Mouse (Mus musculus): ENCODE results near the gene Fv1.

The Fv1 gene

DNA sequence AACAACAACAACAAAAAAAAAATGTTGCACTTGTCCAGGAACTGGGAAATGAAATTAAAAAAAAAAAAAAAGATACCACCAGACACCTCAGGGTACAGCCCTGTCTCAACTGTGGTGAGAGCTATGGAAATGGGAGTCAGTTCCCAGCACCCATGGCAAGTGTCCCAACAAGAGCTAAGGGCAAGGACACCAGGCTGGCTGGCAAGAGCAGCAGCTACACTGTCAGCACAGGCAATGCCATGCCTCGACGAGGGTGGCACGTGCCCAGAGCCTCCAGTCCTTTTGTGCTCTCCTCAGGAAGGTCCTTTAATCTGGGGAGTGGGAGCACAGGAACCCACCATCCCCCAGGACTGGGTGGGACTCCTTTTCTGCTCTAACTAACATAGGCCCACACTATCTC is 15.4 kb downstream of the Fv1 start:
- no peak for DNase-seq (ENCODE audit: low spot score in 2 of 2)

DNA sequence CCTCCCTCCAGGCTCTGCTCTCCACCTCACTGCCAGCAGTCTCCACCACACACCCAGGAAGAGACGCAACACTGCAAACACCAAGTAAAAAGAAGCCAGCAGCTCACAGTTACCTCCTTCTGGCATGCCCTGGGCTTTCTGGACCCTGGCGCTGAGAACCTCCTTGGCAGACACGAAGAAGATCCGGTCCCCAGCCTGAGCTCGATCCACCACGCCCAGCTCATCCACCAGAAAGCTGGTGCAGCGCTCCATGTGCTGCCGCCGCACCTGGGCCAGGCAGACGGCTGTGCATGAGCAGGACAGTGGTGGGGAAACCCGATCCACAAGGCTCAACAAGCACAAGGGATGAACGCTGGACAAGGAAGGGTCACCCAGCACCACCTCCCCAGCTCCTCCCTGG is 17.4 kb downstream of the Fv1 start:
- DNase-seq (ENCODE audit: low spot score in 2 of 2), result no peak

DNA sequence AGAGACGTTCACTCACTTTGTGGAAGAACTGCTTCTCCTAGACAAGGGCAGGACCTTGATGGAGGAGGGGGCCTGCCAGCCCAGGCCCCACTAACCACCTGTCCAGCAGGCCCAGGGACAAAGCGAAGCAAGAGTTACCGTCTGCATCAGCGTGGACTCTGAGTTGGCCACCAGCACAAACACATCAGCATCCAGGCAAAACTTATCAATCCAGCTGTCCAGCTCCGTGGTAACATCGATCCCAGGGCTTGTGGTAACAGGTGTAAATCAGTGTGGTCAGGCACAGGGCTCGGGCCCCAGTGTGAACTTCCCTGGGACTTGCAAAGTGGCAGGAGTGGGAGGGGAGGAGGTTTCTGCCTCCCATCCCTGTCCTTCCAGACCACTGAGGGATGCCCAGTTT is 18.5 kb downstream of the Fv1 start:
- DNase-seq (ENCODE audit: low spot score in 2 of 2), result no peak

DNA sequence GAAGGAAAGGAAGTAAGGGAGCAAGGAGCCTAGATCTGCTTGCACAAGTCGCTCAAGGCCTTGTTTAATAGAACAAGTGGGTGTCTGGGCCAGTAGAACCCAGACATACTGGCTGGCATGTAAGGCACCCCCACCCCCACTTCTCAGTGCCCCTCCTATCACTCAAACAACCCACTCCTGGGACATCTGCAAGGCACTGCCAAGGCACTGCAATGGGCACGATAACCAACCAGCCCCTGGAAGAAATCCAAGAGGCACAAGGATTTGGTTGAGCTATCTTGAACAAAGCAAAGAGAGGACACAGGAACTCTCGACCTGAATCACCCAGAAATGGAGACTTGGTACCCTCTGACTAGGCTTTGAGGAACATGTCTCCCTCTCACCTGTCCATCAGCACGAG is 19.5 kb downstream of the Fv1 start:
- DNase-seq (ENCODE audit: low spot score in 2 of 2), result no peak

DNA sequence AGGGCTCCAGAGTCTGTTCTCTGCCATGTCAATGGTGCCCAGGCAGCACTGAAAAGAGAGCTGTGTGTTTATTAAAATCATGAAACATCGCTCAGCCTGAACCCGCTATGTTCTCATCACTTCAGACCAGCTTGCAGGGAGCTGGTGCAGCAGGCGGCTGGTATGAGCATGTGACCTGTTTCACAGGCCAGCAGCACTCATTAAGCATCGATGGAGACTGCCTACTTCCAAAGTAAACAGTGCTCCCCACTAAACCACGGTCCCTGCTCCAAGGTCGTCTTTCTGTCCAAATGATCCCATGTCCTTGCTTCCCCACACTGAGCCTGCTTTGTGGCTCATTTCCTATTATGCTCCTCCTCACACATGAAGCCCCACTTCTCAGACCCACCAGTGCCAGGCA is 21.6 kb downstream of the Fv1 start:
- no peak for DNase-seq (ENCODE audit: low spot score in 2 of 2)

DNA sequence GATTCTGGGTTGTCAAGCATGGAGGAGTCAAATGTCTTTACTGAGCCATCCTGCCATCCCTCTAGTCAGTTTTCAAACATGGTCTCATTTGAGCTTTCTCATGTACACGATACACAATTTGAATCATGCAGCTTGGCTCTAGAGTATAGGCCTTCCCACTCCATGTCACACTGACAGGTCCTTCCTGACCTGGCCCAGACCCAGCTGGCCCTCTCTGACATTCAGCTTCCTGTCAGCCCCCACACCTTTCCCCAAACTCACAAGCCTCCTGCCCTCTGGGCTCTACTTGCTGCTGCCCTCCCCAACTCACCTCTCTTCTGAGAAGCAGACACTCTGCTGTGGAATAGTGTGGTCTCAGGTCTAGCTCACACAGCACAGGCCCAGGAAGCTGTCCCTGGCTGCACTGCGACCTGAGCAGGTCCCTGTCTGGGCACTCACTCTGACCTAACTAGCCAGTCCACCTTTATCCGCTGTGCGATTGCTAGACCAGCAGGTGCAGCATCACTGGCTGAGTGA is 27.1 kb downstream of the Fv1 start:
- no peak for DNase-seq (ENCODE audit: low spot score in 2 of 2)

DNA sequence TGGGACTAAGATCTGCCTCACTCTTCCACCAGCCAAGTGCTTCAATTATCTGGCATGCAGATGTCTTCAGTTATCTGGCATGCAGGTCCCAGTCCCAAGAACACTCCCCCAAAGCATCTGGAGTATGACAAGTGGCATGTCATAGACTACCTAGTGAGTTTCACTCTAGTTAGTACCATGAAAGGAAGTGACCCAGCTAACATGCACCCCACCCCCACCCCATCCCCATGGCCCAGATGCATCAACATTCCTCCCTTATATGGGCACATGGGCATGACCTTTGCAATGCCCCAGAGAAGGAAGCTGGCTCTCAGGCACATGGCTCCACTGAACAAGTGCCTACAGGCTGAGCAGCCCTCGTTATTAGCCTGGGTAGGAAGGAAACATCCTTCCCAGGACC is 27.6 kb downstream of the Fv1 start:
- no peak for DNase-seq (ENCODE audit: low spot score in 2 of 2)

DNA sequence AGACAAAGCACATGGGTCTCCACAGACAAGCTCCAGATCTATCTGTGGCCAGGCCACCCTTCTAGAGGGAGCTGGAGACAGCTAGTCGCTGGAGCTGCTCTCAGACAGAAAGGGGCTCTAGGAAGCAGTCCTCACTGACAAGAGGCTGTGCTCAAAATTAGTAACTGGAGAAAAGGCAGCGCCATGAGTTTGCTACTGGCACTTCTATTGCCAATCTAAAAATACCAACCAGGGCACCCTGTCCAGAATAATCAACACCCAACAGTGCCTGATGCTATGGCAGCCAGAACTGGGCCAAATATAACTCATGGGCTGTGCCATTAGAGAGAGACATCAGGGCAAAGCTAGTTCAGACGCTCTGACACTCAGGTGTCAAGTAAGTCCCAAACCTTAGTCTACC is 28.6 kb downstream of the Fv1 start:
- DNase-seq (ENCODE audit: low spot score in 2 of 2), result no peak

DNA sequence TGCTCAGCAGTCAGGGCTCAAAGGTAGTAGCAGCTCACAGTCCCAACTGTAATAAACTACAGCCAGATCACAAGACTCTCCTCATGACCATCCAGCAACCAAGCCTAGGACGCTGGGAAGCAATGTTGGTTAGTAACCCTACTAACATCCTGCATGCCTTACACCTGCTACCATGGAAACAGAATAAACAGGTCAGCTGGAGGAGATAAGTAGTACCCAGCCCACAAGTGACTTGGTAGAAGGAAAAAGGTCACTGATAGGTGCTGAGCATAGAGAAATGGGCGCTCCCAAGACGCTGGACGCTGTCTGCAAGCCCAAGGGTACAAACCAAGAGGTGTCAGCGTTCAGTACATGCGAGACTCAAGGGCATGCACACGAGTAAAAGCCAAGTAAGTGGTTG is 31.7 kb downstream of the Fv1 start:
- DNase-seq (ENCODE audit: low spot score in 2 of 2), result no peak

DNA sequence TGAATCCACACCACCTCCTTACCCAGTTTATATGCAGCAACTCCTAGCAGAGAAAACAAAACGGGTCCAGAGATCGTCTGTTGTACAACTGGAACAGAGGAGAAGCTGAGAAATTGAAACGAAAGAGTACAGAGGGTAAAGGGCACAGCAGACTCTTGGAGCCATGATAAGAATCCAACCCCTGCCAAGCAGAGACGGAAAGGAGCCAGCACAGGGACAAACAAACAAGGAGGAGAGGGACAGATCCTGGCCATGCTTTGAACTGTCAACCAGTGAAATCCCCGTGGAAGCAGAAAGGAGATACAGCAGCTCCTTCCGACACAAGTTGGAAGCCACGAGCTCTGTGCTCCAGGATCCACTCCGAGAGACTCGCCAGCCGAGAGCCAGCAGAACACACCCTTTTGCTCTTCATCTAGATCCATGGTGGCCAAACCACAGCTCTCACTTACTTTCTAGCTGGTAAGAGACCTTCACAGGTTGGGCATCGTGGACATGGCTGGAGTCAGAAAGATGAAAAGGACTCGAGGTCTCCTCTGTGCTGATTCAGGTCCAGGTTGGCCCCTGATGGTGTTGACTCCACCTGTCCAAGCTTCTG is 34.2 kb downstream of the Fv1 start:
- no peak for DNase-seq (ENCODE audit: low spot score in 2 of 2)

DNA sequence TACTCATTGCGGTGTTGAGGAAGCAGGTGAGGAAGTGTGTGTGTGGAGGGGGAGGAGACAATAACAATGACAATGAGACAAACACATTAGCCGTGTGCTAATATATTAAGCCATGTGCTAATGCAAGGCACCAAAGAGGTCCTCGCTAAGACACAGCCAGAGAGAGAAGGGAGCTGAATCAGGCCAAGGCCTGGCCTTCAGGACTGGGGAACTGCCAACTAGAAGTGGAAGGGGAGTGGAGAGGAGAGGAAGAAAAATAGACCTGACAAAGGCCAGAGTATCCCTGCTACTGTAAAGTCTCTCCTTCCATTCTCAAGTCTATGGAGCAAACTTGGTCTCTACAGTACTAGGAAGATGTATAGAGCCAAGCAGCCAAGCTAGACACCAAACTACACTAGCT is 34.8 kb downstream of the Fv1 start:
- DNase-seq (ENCODE audit: low spot score in 2 of 2), result no peak

DNA sequence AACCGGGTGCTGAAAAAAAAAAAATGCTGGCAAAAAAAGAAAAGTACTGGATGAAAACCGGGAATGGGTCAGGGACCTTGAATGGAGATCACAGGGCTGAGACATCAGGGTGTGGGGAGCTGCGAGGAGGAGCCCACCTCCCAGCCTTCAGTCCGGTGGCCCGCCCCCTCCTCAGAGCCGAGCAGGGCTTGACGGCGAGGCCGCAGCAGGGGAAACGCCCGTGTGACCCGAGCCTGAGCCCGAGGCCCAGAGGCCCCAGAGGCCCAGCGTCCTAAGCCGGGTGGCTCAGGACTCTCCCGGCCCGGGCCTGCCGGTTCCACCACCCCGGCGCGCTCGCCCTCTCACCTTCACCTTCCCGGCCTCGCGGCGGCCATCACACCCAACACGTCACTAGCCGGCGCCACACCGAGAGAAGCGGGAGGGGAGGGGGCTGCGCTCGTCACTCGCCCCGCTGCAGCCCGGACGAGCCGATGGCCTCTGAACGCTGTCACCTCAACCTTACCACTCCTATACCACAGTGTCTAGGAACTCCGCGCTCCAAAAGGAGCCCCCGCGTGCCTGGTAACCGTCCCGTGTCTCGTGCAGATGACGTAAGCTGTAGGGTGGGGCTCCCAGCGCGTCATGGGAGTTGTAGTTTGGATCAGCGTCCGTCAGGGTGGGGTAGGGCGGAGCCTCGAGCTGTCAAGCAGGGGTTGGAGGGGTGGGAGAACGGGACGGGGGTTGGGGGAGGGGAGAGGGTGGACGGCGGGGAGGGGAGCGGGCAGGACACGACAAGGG is 35.7 kb downstream of the Fv1 start, which contains the start of gene Mfn2:
Gene Mfn2, minus strand, starts transcription at position 392 of the 777 bp plus-strand sequence.
- peak; percentile 71 to 86 for DNase-seq (ENCODE audit: low spot score in 2 of 2)

DNA sequence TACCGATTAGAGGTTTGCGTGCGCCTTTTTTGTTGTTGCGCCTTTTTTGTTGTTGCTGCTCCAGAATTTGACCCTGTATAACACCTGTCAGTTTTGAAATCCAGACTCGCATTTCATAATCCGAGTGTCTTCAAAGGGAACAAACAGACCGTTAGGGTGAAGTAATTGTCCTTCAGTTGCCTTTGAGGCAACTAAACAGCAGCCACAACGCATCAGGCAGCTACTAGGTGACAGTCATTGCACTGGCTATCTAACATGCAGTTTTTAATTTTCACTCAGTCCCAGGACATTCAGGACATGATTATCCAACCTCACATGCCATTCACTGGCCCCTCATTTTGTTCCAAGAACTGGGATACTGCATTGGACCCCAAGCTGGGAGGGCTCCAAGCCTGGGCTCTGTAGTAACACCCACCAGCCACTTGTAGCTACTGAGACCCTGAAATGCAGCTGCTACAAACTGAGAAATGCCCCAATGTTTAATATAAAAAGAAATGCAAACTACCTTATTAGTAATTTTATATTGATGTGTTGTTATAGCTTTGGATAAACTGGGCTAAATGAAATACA is 36.4 kb downstream of the Fv1 start:
- no peak for DNase-seq (ENCODE audit: low spot score in 2 of 2)

DNA sequence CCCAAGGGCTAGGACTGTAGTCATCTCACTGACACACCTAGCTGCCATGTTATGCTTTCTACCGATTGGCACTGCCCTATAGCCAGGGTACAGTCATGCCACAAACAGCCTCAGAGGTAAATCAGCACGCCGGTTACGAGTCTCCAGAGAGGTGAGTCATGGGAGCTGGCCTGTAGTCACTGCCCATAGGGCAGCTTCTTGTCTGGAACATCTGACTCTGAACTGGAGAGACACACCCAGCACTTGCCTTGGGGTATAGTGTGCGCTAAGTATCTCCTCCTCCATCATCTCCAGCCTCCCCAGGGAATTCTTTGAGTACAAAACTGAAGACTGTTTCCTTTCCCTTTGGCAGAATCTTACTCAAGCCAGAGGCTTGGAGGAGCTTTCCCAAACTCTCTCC is 37.5 kb downstream of the Fv1 start:
- DNase-seq (ENCODE audit: low spot score in 2 of 2), result no peak

DNA sequence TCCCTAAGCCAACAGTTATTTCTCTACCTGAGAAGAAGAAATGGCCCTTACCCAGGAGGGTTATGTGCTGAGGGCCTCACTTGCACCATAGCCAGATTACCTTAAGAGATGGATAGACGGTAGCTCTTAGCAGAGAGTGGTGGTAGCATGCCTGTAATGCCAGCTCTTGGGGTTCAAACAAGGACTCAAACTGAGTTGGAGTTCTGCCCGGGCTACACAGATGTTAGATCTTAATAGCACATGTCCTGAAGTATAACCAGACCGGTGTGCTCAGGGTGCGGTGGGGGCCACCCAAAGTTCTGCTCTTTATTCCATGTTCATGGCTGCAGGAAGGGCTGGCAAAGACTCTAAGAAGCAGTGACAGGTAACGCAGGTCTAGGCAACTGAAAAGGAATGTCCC is 40.7 kb downstream of the Fv1 start:
- DNase-seq (ENCODE audit: low spot score in 2 of 2), result no peak

DNA sequence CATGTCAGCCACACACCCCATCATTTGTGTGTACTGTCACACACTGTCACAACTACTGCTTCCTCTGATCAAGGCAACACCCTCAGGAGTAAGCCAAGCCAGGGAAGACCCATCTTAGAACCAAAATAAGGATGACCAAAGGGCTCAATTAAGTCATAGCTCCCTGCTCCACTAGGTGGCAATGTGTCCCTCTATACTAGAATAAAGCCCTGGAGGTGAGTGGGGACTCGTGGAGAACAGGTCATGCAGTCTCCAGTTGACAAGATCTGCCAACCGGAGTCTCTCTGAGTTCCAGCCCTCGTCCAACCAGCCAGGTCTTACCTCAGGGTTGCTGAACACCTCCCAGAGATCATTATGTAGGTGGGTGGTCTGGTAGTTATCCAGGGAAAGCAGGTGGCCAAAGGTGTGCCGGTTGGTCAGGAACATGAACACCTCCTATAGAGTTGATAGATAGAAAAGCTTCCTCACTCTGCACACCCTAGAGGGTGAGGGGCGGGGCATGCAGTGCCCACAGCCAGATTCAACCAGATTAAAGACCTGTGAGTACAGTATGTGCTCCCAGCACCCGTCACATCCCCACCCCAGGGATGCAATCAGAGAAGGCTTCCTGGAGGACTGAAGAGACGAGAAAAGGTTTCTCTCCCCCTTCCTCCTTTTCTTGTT is 49.8 kb downstream of the Fv1 start:
- DNase-seq (ENCODE audit: low spot score in 2 of 2), result peak in 1 of 2 experiments; percentile 28
